Comparison of ENCODE assay signal across 8 mouse cellular contexts in the genomic region with DNA sequence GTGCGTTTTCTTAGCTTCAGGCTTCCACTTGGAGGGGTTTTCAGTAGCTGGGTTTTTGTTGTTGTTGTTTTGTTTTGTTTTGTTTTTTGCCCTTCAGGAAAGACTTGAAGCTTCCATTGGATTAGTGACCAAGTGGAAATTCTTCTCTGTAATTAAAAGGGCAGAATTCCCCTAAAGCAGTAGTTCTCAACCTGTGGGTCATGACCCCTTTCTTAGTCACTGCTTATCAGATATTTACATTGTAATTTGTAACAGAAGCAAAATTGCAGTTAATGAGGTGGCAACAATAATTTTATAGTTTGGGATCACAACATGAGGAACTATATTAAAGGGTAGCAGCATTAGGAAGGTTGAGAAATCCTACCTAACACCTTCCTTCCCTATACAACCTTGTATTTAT. TPM values are rescaled to one million over a fixed set of nuclear protein-coding genes. Genes with fewer than 3 reads are reported as not detected.
DNase-seq lines count a peak whose midpoint lies in the region; ATAC-seq and TF ChIP-seq lines count a peak whose summit lies in the region.

No protein-coding gene starts in this region.

- 13% methylated on average over 1 of the region's 1 CpGs for WGBS in liver, embryonic 13.5 days (ENCODE audit: insufficient replicate concordance)
- WGBS in stomach, postnatal 0 days = 11% methylated on average over 1 of the region's 1 CpGs

- no peak for DNase-seq in gastrocnemius, adult 2 months
- DNase-seq in gastrocnemius, adult 18-20 months (ENCODE audit: low spot score) = no peak
- no peak for DNase-seq in testis, postnatal 10 days (ENCODE audit: low spot score)
- no peak for DNase-seq in liver, embryonic 13.5 days
- DNase-seq in stomach, postnatal 0 days (ENCODE audit: low spot score) = no peak
- DNase-seq in adrenal gland, postnatal 14 days = no peak
- no peak for DNase-seq in urinary bladder, adult 18-20 months (ENCODE audit: low spot score in 2 of 2)

- no peak for TF ChIP-seq CTCF in gastrocnemius, adult 2 months (IDR thresholded peaks at IDR 0.05)
- no peak for TF ChIP-seq CTCF in testis, adult 2 months (IDR thresholded peaks at IDR 0.05; ENCODE audit: control insufficient read depth, insufficient read depth, insufficient replicate concordance, low read depth, low read length)
- TF ChIP-seq CTCF in stomach, postnatal 0 days (IDR thresholded peaks at IDR 0.05; ENCODE audit: low read depth) = no peak

- peak overlapping the region; percentile 85 for H3K4me3 ChIP-seq in gastrocnemius, adult 2 months
- H3K4me3 ChIP-seq in testis, adult 2 months (ENCODE audit: control insufficient read depth, low read depth, low read length) = peak overlapping the region; percentile 95; the same call in 1 of the 2 replicates
- peak overlapping the region; percentile 89 for H3K4me3 ChIP-seq in liver, embryonic 13.5 days (replicated peaks)
- peak overlapping the region; percentile 86 for H3K4me3 ChIP-seq in stomach, postnatal 0 days (ENCODE audit: low read depth, low read length)

- no peaks in the 10 kb centered on the region; the same call in 1 of the 2 replicates for H3K4me1 ChIP-seq in testis, adult 2 months (ENCODE audit: control insufficient read depth, insufficient read depth, low read length)
- H3K4me1 ChIP-seq in liver, embryonic 13.5 days (replicated peaks) = peaks cover 31% of the 10 kb centered on the region
- H3K4me1 ChIP-seq in stomach, postnatal 0 days (replicated peaks; ENCODE audit: control insufficient read depth, insufficient read depth) = peaks cover 8% of the 10 kb centered on the region; the same call in 1 of the 2 replicates

- no peaks in the 10 kb centered on the region for H3K36me3 ChIP-seq in testis, adult 2 months (ENCODE audit: control insufficient read depth, insufficient read depth, low read length)
- H3K36me3 ChIP-seq in liver, embryonic 13.5 days = no peaks in the 10 kb centered on the region
- H3K36me3 ChIP-seq in stomach, postnatal 0 days (ENCODE audit: control insufficient read depth, insufficient read depth, low read length) = no peaks in the 10 kb centered on the region

- H3K27me3 ChIP-seq in testis, adult 2 months (ENCODE audit: control insufficient read depth, insufficient read depth, low read length) = no peaks in the 10 kb centered on the region
- no peaks in the 10 kb centered on the region for H3K27me3 ChIP-seq in liver, embryonic 13.5 days
- no peaks in the 10 kb centered on the region for H3K27me3 ChIP-seq in stomach, postnatal 0 days (ENCODE audit: control insufficient read depth, insufficient read depth, low read length)

- peak overlapping the region; percentile 95 for H3K9ac ChIP-seq in liver, embryonic 13.5 days
- peak overlapping the region; percentile 89 for H3K9ac ChIP-seq in stomach, postnatal 0 days (ENCODE audit: low read length)

- no peak for TF ChIP-seq POLR2A in testis, adult 2 months (IDR thresholded peaks at IDR 0.05; ENCODE audit: control insufficient read depth, low read depth, low read length)

- TF ChIP-seq EP300 in stomach, postnatal 0 days (optimal IDR thresholded peaks at IDR 0.05) = no peak

- peak overlapping the region; percentile 74 for H3K4me2 ChIP-seq in liver, embryonic 13.5 days
- H3K4me2 ChIP-seq in stomach, postnatal 0 days (replicated peaks; ENCODE audit: low read depth) = peak overlapping the region; percentile 80

- no peak for ATAC-seq in liver, embryonic 13.5 days (ENCODE audit: low read depth)
- ATAC-seq in stomach, postnatal 0 days (ENCODE audit: low FRiP score, low TSS enrichment) = no peak

- intact Hi-C loops in gastrocnemius, adult 2 months (cut with DNase I) = loop anchor here (1.0 to 10.0 kb wide), 3 partner anchors 100 to 440 kb away; partner anchors contain the start of genes Eepd1 and Sept7

- H3K9me3 ChIP-seq in liver, embryonic 13.5 days (replicated peaks) = no peaks in the 10 kb centered on the region
- no peaks in the 10 kb centered on the region for H3K9me3 ChIP-seq in stomach, postnatal 0 days (ENCODE audit: control insufficient read depth, low read length)

- H3K27ac ChIP-seq in gastrocnemius, adult 2 months = peak overlapping the region; percentile 100
- peak overlapping the region; percentile 97 for H3K27ac ChIP-seq in testis, adult 2 months (ENCODE audit: control insufficient read depth, insufficient read depth, low read depth, low read length)
- peak overlapping the region; percentile 99 for H3K27ac ChIP-seq in liver, embryonic 13.5 days
- H3K27ac ChIP-seq in stomach, postnatal 0 days (replicated peaks) = peak overlapping the region; percentile 99

RNA-seq across cellular contexts. Expression of gene Herpud2, which starts 0.8 kb away (rescaled TPM):
- 10 to 100 TPM; 41.5 to 50.0 TPM for total RNA-seq in gastrocnemius, adult 2 months (2021)
- total RNA-seq in gastrocnemius, adult 18-20 months (2021) = 10 to 100 TPM; 42.9 to 51.3 TPM
- polyA plus RNA-seq in testis, adult 2 months (2012; rRNA removed) = 123 and 124 TPM in 2 replicates
- polyA plus RNA-seq in liver, embryonic 13.5 days (2015; fragmentation: Nextera tagmentation; extraction: Ambion mirVana) = 13.5 and 15.9 TPM in 2 replicates
- 24.3 and 25.8 TPM in 2 replicates for polyA plus RNA-seq in stomach, postnatal 0 days (2015; fragmentation: Nextera tagmentation; extraction: Ambion mirVana)
- 39.8 and 45.1 TPM in 2 replicates for total RNA-seq in adrenal gland, postnatal 14 days (2021)
